Mouse (Mus musculus) limb, embryonic 14.5 days (tissue): ENCODE data around the gene Tcp11x2. TPM values are rescaled to one million over a fixed set of nuclear protein-coding genes. Genes with fewer than 3 reads are reported as not detected.

Experiments
- ATAC-seq: fragments of 200-750 bp; cut with Nextera tagmentation; 2 replicates; pipeline ENCODE4 v1.8.0; 2017; ENCODE audit warnings: low read depth, moderate number of reproducible peaks, moderate TSS enrichment; ENCODE audit not compliant: low FRiP score
- DNase-seq: peaks from one replicate; pipeline ENCODE4 v3.0.0-alpha.2; 2015; ENCODE audit warnings: low spot score
- H3K27ac ChIP-seq: fragments of 300-500 bp; sonication (generic); replicated peaks from 2 replicates; pipeline ENCODE4 v1.5.1; 2014; ENCODE audit warnings: low read depth, mild to moderate bottlenecking, low read length, moderate library complexity, mixed read lengths
- H3K27me3 ChIP-seq: fragments of 300-500 bp; sonication (generic); 2 replicates; pipeline ENCODE4 v1.6.1; 2014; ENCODE audit warnings: low read length, mixed read lengths; ENCODE audit not compliant: control insufficient read depth, insufficient read depth
- H3K36me3 ChIP-seq: fragments of 300-500 bp; sonication (generic); 2 replicates; pipeline ENCODE4 v1.6.1; 2014; ENCODE audit warnings: mild to moderate bottlenecking, low read length, moderate library complexity, mixed read lengths; ENCODE audit not compliant: control insufficient read depth, insufficient read depth
- H3K4me1 ChIP-seq: fragments of 300-500 bp; sonication (generic); 2 replicates; pipeline ENCODE4 v1.6.1; 2014; ENCODE audit warnings: antibody characterized with exemption, low read length, mixed read lengths; ENCODE audit not compliant: control insufficient read depth, insufficient read depth
- H3K4me2 ChIP-seq: fragments of 300-500 bp; sonication (generic); replicated peaks from 2 replicates; pipeline ENCODE4 v1.6.1; 2014; ENCODE audit warnings: low read depth, mild to moderate bottlenecking, low read length, moderate library complexity; ENCODE audit not compliant: severe bottlenecking
- H3K4me3 ChIP-seq: fragments of 300-500 bp; sonication (generic); replicated peaks from 2 replicates; pipeline ENCODE4 v1.5.1; 2014; ENCODE audit warnings: low read length
- H3K9ac ChIP-seq: fragments of 300-500 bp; sonication (generic); 2 replicates; pipeline ENCODE4 v1.6.1; 2014; ENCODE audit warnings: mild to moderate bottlenecking, low read depth, low read length, moderate library complexity; ENCODE audit not compliant: severe bottlenecking
- H3K9me3 ChIP-seq: fragments of 300-500 bp; sonication (generic); 2 replicates; pipeline ENCODE4 v1.6.1; 2016; ENCODE audit warnings: low read length; ENCODE audit not compliant: control insufficient read depth
- POLR2A ChIP-seq: fragments of 200-500 bp; IDR thresholded peaks from 2 replicates; pipeline ENCODE4 v1.8.0; 2012; ENCODE audit warnings: inconsistent platforms, mild to moderate bottlenecking, moderate library complexity, borderline replicate concordance; ENCODE audit not compliant: insufficient read depth, insufficient read length; ENCODE audit errors: extremely low read depth
- WGBS: fragments of 180-500 bp; shearing (Covaris S2); extraction: QIAGEN DNeasy Blood & Tissue Kit; methylation state at CpG from one replicate; pipeline ENCODE4 v1.1.7; 2014; 5-methylcytosine and 5-hydroxymethylcytosine counted together
- polyA plus RNA-seq, 2 experiments: library from polyadenylated mRNA; depleted of rRNA in 1 of 2; stranded (reverse) in 1 of 2; unstranded in 1 of 2; fragments of >200 nt; fragmentation: Nextera tagmentation in 1 of 2; extraction: Ambion mirVana in 1 of 2; gene quantifications; 2 replicates each; pipeline versions ENCODE4 v1.2.1 to v1.2.3; 2012 to 2014

The Tcp11x2 gene
- polyA plus RNA-seq, 2 experiments = not detected

DNA sequence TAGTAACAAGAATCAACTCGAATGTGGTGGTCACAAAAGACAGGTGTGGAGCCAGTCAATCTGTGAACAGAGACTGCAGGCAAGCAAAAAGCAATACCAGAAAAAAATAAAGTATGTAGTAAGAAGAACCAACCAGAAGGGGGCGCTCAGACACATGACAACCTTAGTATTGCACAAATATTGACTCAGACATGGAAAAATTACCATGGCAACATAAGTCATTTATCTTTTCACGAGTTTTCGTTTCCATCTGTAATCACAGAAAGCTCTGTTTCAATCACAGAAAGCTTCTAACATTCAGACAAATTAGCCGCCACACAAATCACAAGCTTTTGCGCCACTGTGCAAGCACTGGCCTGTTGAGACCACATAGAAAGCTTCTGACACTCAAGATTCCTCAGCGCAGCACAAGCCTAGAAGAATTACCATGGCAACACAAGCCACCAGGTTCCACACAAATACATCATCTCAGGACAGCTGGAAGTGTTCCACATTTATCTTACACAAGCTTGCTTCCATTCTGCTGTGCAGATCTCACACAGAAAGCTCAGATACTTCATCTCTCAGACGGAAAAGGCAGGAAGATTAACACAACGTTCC, 41.3 kb downstream of the Tcp11x2 start:
- DNase-seq (peak; percentile 58), ATAC-seq (no peak)
- Histone ChIP-seq H3K27me3 (no peaks in the 10 kb centered on the region), H3K27ac (no peak overlapping the region), H3K4me2 (no peak overlapping the region), H3K4me1 (no peaks in the 10 kb centered on the region), H3K36me3 (no peaks in the 10 kb centered on the region), H3K4me3 (no peak overlapping the region), H3K9me3 (no peaks in the 10 kb centered on the region), H3K9ac (no peak overlapping the region)
- WGBS = 46% methylated on average over 9 of the region's 9 CpGs
- TF ChIP-seq POLR2A = no peak

DNA sequence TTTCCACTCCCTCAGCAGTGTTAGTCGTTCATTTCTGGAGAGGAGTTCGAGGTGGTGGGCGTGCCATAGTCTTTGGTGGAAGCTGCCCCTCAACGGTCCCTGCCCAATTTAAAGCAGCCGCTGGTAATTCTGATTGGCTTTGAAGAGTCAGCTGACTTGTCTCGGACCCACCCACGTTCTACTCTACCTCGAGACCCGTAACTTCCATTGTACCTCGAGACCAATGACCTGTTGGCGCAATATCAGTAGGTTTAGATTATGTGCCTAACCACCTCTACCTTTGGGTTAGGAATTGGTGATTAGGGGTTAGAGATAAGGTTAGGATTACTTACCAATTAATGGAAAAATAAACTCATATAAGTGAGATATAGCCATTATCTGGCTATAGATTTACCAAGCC, 66.0 kb downstream of the Tcp11x2 start, which contains the start of gene Prame:
Gene Prame, minus strand, starts transcription at position 101 of the 400 bp plus-strand sequence.
- no peak within 1 kb of the TSS for H3K4me3 ChIP-seq
- ATAC-seq = no peak
- DNase-seq = no peak
- no peak within 1 kb of the TSS for H3K9ac ChIP-seq
- no peaks in the 10 kb centered on the region for H3K36me3 ChIP-seq
- no peak within 1 kb of the TSS for H3K4me2 ChIP-seq
- no peaks in the 10 kb centered on the region for H3K9me3 ChIP-seq
- whole genome bisulfite sequencing = 90% methylated on average over 11 of the region's 11 CpGs
- TF ChIP-seq POLR2A = no peak
- no peaks in the 10 kb centered on the region for H3K4me1 ChIP-seq
- H3K27me3 ChIP-seq = no peaks in the 10 kb centered on the region
- no peak within 1 kb of the TSS for H3K27ac ChIP-seq

Other genes with a start within 250 kb of the Tcp11x2 start
- gene AV320801, start 199.2 kb downstream of the Tcp11x2 start, polyA plus RNA-seq (2012; rRNA removed) = not detected in 2 replicates
- gene AV320801, start 199.2 kb downstream of the Tcp11x2 start, polyA plus RNA-seq (2014; fragmentation: Nextera tagmentation; extraction: Ambion mirVana) = not detected in 2 replicates
- gene Nxf7, start 95.0 kb downstream of the Tcp11x2 start, polyA plus RNA-seq (2012; rRNA removed) = 0.24 and 0.29 TPM in 2 replicates
- gene Nxf7, start 95.0 kb downstream of the Tcp11x2 start, polyA plus RNA-seq (2014; fragmentation: Nextera tagmentation; extraction: Ambion mirVana) = 0.34 TPM in 1 of 2 replicates, not detected in the other
- gene Prame, start 66.1 kb downstream of the Tcp11x2 start, polyA plus RNA-seq (2012; rRNA removed) = 0.25 and 0.61 TPM in 2 replicates
- 0.34 TPM in 1 of 2 replicates, not detected in the other for gene Prame, start 66.1 kb downstream of the Tcp11x2 start, polyA plus RNA-seq (2014; fragmentation: Nextera tagmentation; extraction: Ambion mirVana)
- 0.50 and 2.0 TPM in 2 replicates for gene Tmsb15a, start 31.5 kb upstream of the Tcp11x2 start, polyA plus RNA-seq (2012; rRNA removed)
- gene Tmsb15a, start 31.5 kb upstream of the Tcp11x2 start, polyA plus RNA-seq (2014; fragmentation: Nextera tagmentation; extraction: Ambion mirVana) = 2.0 and 2.1 TPM in 2 replicates
- gene Armcx5, start 48.9 kb upstream of the Tcp11x2 start, polyA plus RNA-seq (2012; rRNA removed) = 6.7 and 9.1 TPM in 2 replicates
- gene Armcx5, start 48.9 kb upstream of the Tcp11x2 start, polyA plus RNA-seq (2014; fragmentation: Nextera tagmentation; extraction: Ambion mirVana) = 9.3 and 11.1 TPM in 2 replicates
- 59.1 and 73.4 TPM in 2 replicates for gene Gprasp1, start 48.9 kb upstream of the Tcp11x2 start, polyA plus RNA-seq (2012; rRNA removed)
- gene Gprasp1, start 48.9 kb upstream of the Tcp11x2 start, polyA plus RNA-seq (2014; fragmentation: Nextera tagmentation; extraction: Ambion mirVana) = 52.0 and 61.2 TPM in 2 replicates
- 24.1 and 29.1 TPM in 2 replicates for gene Bhlhb9, start 103.8 kb upstream of the Tcp11x2 start, polyA plus RNA-seq (2012; rRNA removed)
- 51.6 and 54.7 TPM in 2 replicates for gene Bhlhb9, start 103.8 kb upstream of the Tcp11x2 start, polyA plus RNA-seq (2014; fragmentation: Nextera tagmentation; extraction: Ambion mirVana)
- gene Gprasp2, start 145.2 kb upstream of the Tcp11x2 start, polyA plus RNA-seq (2012; rRNA removed) = 49.3 and 50.5 TPM in 2 replicates
- 33.1 and 43.0 TPM in 2 replicates for gene Gprasp2, start 145.2 kb upstream of the Tcp11x2 start, polyA plus RNA-seq (2014; fragmentation: Nextera tagmentation; extraction: Ambion mirVana)